Mouse (Mus musculus) kidney, adult 2 months (tissue): ENCODE data around the gene Pik3r1.

Experiments used
- CTCF ChIP-seq: fragments of 200-500 bp; conservative IDR thresholded peaks from 2 replicates; pipeline ENCODE4 v1.5.1; 2011; ENCODE audit warnings: low read depth, mild to moderate bottlenecking, control low read depth, low read length, moderate library complexity, mixed read lengths; ENCODE audit not compliant: insufficient read depth, insufficient read length
- POLR2A ChIP-seq: fragments of 200-500 bp; IDR thresholded peaks from one replicate; pipeline ENCODE4 v1.6.1; 2011; ENCODE audit warnings: low read depth, low read length, control low read depth

DNA sequence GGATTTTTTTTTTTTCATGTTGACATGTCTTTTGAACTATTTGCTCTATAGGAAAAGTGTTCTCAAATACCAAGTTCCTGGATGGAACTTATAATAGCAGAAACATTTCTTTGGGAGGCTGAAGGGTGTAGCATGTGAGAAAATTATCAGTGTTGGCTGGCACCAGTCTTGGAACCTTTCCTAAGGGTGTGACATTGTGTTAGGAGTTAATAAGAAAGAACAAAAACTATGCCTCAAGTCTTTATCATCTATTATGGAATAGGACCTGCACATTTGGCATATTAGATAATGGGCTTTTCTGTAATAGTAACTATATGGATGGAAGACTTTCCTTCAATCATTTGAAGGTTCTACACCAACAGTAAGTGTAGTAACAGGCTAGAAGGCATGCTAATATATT lies 134.4 kb downstream of the Pik3r1 start:
- TF ChIP-seq CTCF (no peak), POLR2A (no peak)
